Mouse (Mus musculus) hindbrain, embryonic 15.5 days (tissue): ENCODE results near the gene Fgfrl1. TPM values are rescaled to one million over a fixed set of nuclear protein-coding genes. Genes with fewer than 3 reads are reported as not detected.
"Not testable (repeated sequence)": the region's sequence is repeated elsewhere in the genome, so short reads cannot be mapped to it uniquely, and the experiment has no call there.

ENCODE experiments used
- ATAC-seq: fragments of 200-750 bp; cut with Nextera tagmentation; 2 replicates; pipeline ENCODE4 v1.8.0; 2017; ENCODE audit warnings: low read depth, moderate number of reproducible peaks, moderate TSS enrichment; ENCODE audit not compliant: low FRiP score
- H3K27ac ChIP-seq: fragments of 300-500 bp; sonication (generic); replicated peaks from 2 replicates; pipeline ENCODE4 v1.5.1; 2015; ENCODE audit warnings: mild to moderate bottlenecking, inconsistent platforms
- H3K27me3 ChIP-seq: fragments of 300-500 bp; sonication (generic); 2 replicates; pipeline ENCODE4 v1.6.1; 2015; ENCODE audit warnings: control low read depth, inconsistent platforms
- H3K36me3 ChIP-seq: fragments of 300-500 bp; sonication (generic); 2 replicates; pipeline ENCODE4 v1.6.1; 2015; ENCODE audit warnings: control low read depth, inconsistent platforms
- H3K4me1 ChIP-seq: fragments of 300-500 bp; sonication (generic); replicated peaks from 2 replicates; pipeline ENCODE4 v1.6.1; 2015; ENCODE audit warnings: control low read depth, inconsistent platforms
- H3K4me2 ChIP-seq: fragments of 300-500 bp; sonication (generic); 2 replicates; pipeline ENCODE4 v1.6.1; 2015; ENCODE audit warnings: moderate library complexity, mild to moderate bottlenecking, inconsistent platforms
- H3K4me3 ChIP-seq: fragments of 300-500 bp; sonication (generic); 2 replicates; pipeline ENCODE4 v1.5.1; 2015; ENCODE audit warnings: mild to moderate bottlenecking, inconsistent platforms
- H3K9ac ChIP-seq: fragments of 300-500 bp; sonication (generic); 2 replicates; pipeline ENCODE4 v1.6.1; 2015; ENCODE audit warnings: inconsistent platforms
- H3K9me3 ChIP-seq: fragments of 300-500 bp; sonication (generic); 2 replicates; pipeline ENCODE4 v1.6.1; 2016; ENCODE audit warnings: control low read depth, inconsistent platforms
- WGBS: fragments of 180-500 bp; shearing (Covaris S2); methylation state at CpG from one replicate; pipeline ENCODE4 v1.1.7; 2015; 5-methylcytosine and 5-hydroxymethylcytosine counted together
- polyA plus RNA-seq: library from polyadenylated mRNA; unstranded; fragments of >200 nt; fragmentation: Nextera tagmentation; extraction: Ambion mirVana; gene quantifications from 2 replicates; pipeline ENCODE4 v1.2.1, GENCODE M21; 2015

Gene Fgfrl1
- polyA plus RNA-seq, 1 experiment from 2014 or later: 8.1 TPM

- Histone ChIP-seq H3K36me3 (no peaks in the 10 kb centered on the region), H3K9me3 (no peaks in the 10 kb centered on the region), H3K27ac (no peak overlapping the region), H3K4me3 (no peak overlapping the region), H3K27me3 (no peaks in the 10 kb centered on the region), H3K4me2 (no peak overlapping the region), H3K9ac (no peak overlapping the region), H3K4me1 (no peaks in the 10 kb centered on the region)
- no peak for ATAC-seq
- WGBS: 80% methylated on average over 2 of the region's 2 CpGs
These were observed 49.7 kb downstream of the Fgfrl1 start for GRCm38 (mm10) chr5:108741844-108742243.

- H3K9me3 ChIP-seq: no peaks in the 10 kb centered on the region
- no peak overlapping the region for H3K9ac ChIP-seq
- no peak overlapping the region for H3K4me3 ChIP-seq
- no peak overlapping the region for H3K27ac ChIP-seq
- H3K4me2 ChIP-seq: no peak overlapping the region
- H3K27me3 ChIP-seq: no peaks in the 10 kb centered on the region
- H3K36me3 ChIP-seq: no peaks in the 10 kb centered on the region
- WGBS: 79% methylated on average over 2 of the region's 2 CpGs
- H3K4me1 ChIP-seq: no peaks in the 10 kb centered on the region
- ATAC-seq: no peak
These were observed 50.4 kb downstream of the Fgfrl1 start for GRCm38 (mm10) chr5:108742596-108742995.

GRCm38 (mm10) chr5:108743856-108744255, 51.7 kb downstream of the Fgfrl1 start:
- no peaks in the 10 kb centered on the region for H3K4me1 ChIP-seq
- H3K36me3 ChIP-seq: no peaks in the 10 kb centered on the region
- WGBS: 59% methylated on average over 2 of the region's 2 CpGs
- H3K27me3 ChIP-seq: no peaks in the 10 kb centered on the region
- no peaks in the 10 kb centered on the region for H3K9me3 ChIP-seq
- no peak overlapping the region for H3K27ac ChIP-seq
- H3K4me3 ChIP-seq: no peak overlapping the region
- ATAC-seq: no peak
- H3K4me2 ChIP-seq: no peak overlapping the region
- H3K9ac ChIP-seq: no peak overlapping the region

- H3K4me3 ChIP-seq: no peak overlapping the region
- H3K27me3 ChIP-seq: no peaks in the 10 kb centered on the region
- no peak for ATAC-seq
- 85% methylated on average over 3 of the region's 3 CpGs for WGBS
- no peak overlapping the region for H3K9ac ChIP-seq
- no peaks in the 10 kb centered on the region for H3K4me1 ChIP-seq
- H3K9me3 ChIP-seq: no peaks in the 10 kb centered on the region
- no peak overlapping the region for H3K4me2 ChIP-seq
- no peak overlapping the region for H3K27ac ChIP-seq
- no peaks in the 10 kb centered on the region for H3K36me3 ChIP-seq
These were observed 52.4 kb downstream of the Fgfrl1 start for GRCm38 (mm10) chr5:108744629-108745028.

- no peak for ATAC-seq
- WGBS: 85% methylated on average over 5 of the region's 5 CpGs
- Histone ChIP-seq H3K27me3 (no peaks in the 10 kb centered on the region), H3K36me3 (no peaks in the 10 kb centered on the region), H3K9me3 (no peaks in the 10 kb centered on the region), H3K27ac (no peak overlapping the region), H3K4me2 (no peak overlapping the region), H3K4me1 (no peaks in the 10 kb centered on the region), H3K9ac (no peak overlapping the region), H3K4me3 (no peak overlapping the region)
These were observed 58.4 kb downstream of the Fgfrl1 start for GRCm38 (mm10) chr5:108750328-108751210.

- H3K27me3 ChIP-seq, ATAC-seq, H3K36me3 ChIP-seq, H3K27ac ChIP-seq, H3K9me3 ChIP-seq, H3K4me2 ChIP-seq, H3K4me3 ChIP-seq, H3K4me1 ChIP-seq, H3K9ac ChIP-seq: not testable (repeated sequence)
- WGBS: 83% methylated on average over 4 of the region's 4 CpGs
These were observed 59.1 kb downstream of the Fgfrl1 start for GRCm38 (mm10) chr5:108751258-108751657.

Other genes with a start within 250 kb of the Fgfrl1 start
- 0.09 and 0.22 TPM in 2 replicates for gene Mfsd7a, start 243.5 kb upstream of the Fgfrl1 start, polyA plus RNA-seq
- gene Pcgf3, start 231.2 kb upstream of the Fgfrl1 start, polyA plus RNA-seq: 24.0 and 24.3 TPM in 2 replicates
- gene Cplx1, start 142.4 kb upstream of the Fgfrl1 start, polyA plus RNA-seq: 170 and 187 TPM in 2 replicates
- gene Gak, start 62.6 kb upstream of the Fgfrl1 start, polyA plus RNA-seq: 48.1 and 56.7 TPM in 2 replicates
- gene Tmem175, start 62.6 kb upstream of the Fgfrl1 start, polyA plus RNA-seq: 26.3 and 27.1 TPM in 2 replicates
- 11.0 and 11.8 TPM in 2 replicates for gene Idua, start 32.1 kb upstream of the Fgfrl1 start, polyA plus RNA-seq
- 31.0 and 32.9 TPM in 2 replicates for gene Dgkq, start 22.7 kb upstream of the Fgfrl1 start, polyA plus RNA-seq
- 3.0 and 4.1 TPM in 2 replicates for gene Slc26a1, start 16.8 kb upstream of the Fgfrl1 start, polyA plus RNA-seq
- not detected in 2 replicates for gene Rnf212, start 82.6 kb downstream of the Fgfrl1 start, polyA plus RNA-seq
- not detected in 2 replicates for gene Tmed11, start 103.0 kb downstream of the Fgfrl1 start, polyA plus RNA-seq
- gene Vmn2r8, start 116.5 kb downstream of the Fgfrl1 start, polyA plus RNA-seq: not detected in 2 replicates
- gene Vmn2r9, start 160.2 kb downstream of the Fgfrl1 start, polyA plus RNA-seq: not detected in 2 replicates